Mouse (Mus musculus) heart, embryonic 11.5 days (tissue): ENCODE results near the gene Kiss1r. TPM values are rescaled to one million over a fixed set of nuclear protein-coding genes. Genes with fewer than 3 reads are reported as not detected.
A peak's percentile ranks its signal among the peaks of the same experiment; 100 is the strongest.
"Not testable (repeated sequence)": the region's sequence is repeated elsewhere in the genome, so short reads cannot be mapped to it uniquely, and the experiment has no call there.

Experiments used
- ATAC-seq: fragments of 200-750 bp; cut with Nextera tagmentation; replicated peaks from 2 replicates; pipeline ENCODE4 v1.8.0; 2017; ENCODE audit warnings: moderate library complexity; ENCODE audit not compliant: insufficient number of reproducible peaks, low FRiP score, low TSS enrichment
- H3K27ac ChIP-seq: fragments of 300-500 bp; sonication (generic); 2 replicates; pipeline ENCODE4 v1.5.1; 2014; ENCODE audit warnings: mild to moderate bottlenecking, low read depth, low read length
- H3K27me3 ChIP-seq: fragments of 300-500 bp; sonication (generic); 2 replicates; pipeline ENCODE4 v1.6.1; 2014; ENCODE audit warnings: mild to moderate bottlenecking, low read length, mixed read lengths; ENCODE audit not compliant: control insufficient read depth, insufficient read depth
- H3K36me3 ChIP-seq: fragments of 300-500 bp; sonication (generic); 2 replicates; pipeline ENCODE4 v1.6.1; 2014; ENCODE audit warnings: mild to moderate bottlenecking, low read length, moderate library complexity, mixed read lengths; ENCODE audit not compliant: control insufficient read depth, insufficient read depth
- H3K4me1 ChIP-seq: fragments of 300-500 bp; sonication (generic); 2 replicates; pipeline ENCODE4 v1.6.1; 2014; ENCODE audit warnings: low read length; ENCODE audit not compliant: control insufficient read depth, insufficient read depth
- H3K4me2 ChIP-seq: fragments of 300-500 bp; sonication (generic); 2 replicates; pipeline ENCODE4 v1.6.1; 2014; ENCODE audit warnings: mild to moderate bottlenecking, moderate library complexity
- H3K4me3 ChIP-seq: fragments of 300-500 bp; sonication (generic); 2 replicates; pipeline ENCODE4 v1.5.1; 2014; ENCODE audit warnings: low read depth, low read length
- H3K9ac ChIP-seq: fragments of 300-500 bp; sonication (generic); 2 replicates; pipeline ENCODE4 v1.6.1; 2014; ENCODE audit warnings: mild to moderate bottlenecking, low read depth, low read length, moderate library complexity
- H3K9me3 ChIP-seq: fragments of 300-500 bp; sonication (generic); replicated peaks from 2 replicates; pipeline ENCODE4 v1.6.1; 2016; ENCODE audit warnings: low read length; ENCODE audit not compliant: control insufficient read depth
- WGBS: fragments of 180-500 bp; shearing (Covaris S2); extraction: QIAGEN DNeasy Blood & Tissue Kit; methylation state at CpG from one replicate; pipeline ENCODE4 v1.1.7; 2014; ENCODE audit not compliant: insufficient replicate concordance; 5-methylcytosine and 5-hydroxymethylcytosine counted together
- polyA plus RNA-seq: library from polyadenylated mRNA; unstranded; fragments of >200 nt; fragmentation: Nextera tagmentation; extraction: Ambion mirVana; gene quantifications from 2 replicates; pipeline ENCODE4 v1.2.1, GENCODE M21; 2014

Gene Kiss1r
- polyA plus RNA-seq, 1 experiment from 2014 or later = 0.31 TPM

DNA sequence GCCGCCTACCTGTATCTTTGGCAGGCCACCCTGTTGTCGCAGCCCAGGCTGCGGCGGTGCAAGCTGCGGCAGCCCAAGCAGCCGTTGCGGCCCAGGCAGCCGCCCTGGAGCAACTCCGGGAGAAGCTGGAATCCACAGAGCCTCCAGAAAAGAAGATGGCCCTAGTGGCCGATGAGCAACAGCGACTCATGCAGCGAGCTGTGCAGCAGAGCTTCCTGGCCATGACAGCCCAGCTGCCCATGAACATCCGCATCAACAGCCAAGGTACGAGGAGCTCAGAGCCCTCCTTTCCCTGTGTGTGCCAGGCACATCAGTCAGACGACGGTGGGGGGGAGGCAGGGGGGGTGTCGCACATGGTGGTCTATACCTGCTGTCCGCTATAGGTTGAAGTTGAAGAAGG, 33.9 kb downstream of the Kiss1r start:
- Histone ChIP-seq H3K4me1 (peaks cover 20% of the 10 kb centered on the region), H3K9me3 (no peaks in the 10 kb centered on the region), H3K27me3 (no peaks in the 10 kb centered on the region), H3K27ac (no peak overlapping the region), H3K36me3 (peaks cover 15% of the 10 kb centered on the region), H3K4me2 (no peak overlapping the region), H3K4me3 (no peak overlapping the region), H3K9ac (no peak overlapping the region)
- ATAC-seq = no peak
- WGBS = 82% methylated on average over 18 of the region's 18 CpGs

- H3K4me3 ChIP-seq = no peak overlapping the region
- H3K9me3 ChIP-seq = no peaks in the 10 kb centered on the region
- no peaks in the 10 kb centered on the region; the same call in 1 of the 2 replicates for H3K4me1 ChIP-seq
- no peak overlapping the region for H3K4me2 ChIP-seq
- no peaks in the 10 kb centered on the region for H3K27me3 ChIP-seq
- H3K27ac ChIP-seq = no peak overlapping the region
- no peak for ATAC-seq
- no peak overlapping the region for H3K9ac ChIP-seq
- 89% methylated on average over 6 of the region's 6 CpGs for WGBS
- H3K36me3 ChIP-seq = peaks cover 13% of the 10 kb centered on the region
Measured at GRCm38 (mm10) chr10:79953946-79954345, 37.2 kb downstream of the Kiss1r start.

DNA sequence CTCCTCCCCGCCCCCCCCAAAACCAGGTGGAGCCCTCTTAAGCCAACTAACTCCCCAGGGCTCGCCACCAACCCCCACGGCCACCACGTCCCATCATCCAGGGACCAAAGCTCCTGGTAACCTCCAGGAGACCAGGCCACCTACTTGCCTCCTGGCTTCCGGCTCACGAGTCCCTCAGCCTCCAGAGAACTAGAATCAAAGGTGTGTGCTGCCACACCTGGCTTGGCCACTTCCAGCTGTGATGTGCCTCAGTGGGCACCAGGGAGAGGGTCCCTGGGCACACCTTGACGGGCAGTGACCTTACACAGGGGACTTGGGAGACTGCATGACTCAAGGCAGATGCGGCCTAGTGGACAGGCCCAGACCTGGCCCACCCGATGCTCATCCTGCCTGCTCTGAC, 38.9 kb downstream of the Kiss1r start:
- H3K9me3 ChIP-seq = no peaks in the 10 kb centered on the region
- peaks cover 2% of the 10 kb centered on the region for H3K4me1 ChIP-seq
- no peak for ATAC-seq
- no peak overlapping the region for H3K4me3 ChIP-seq
- no peaks in the 10 kb centered on the region for H3K27me3 ChIP-seq
- H3K9ac ChIP-seq = no peak overlapping the region
- H3K27ac ChIP-seq = no peak overlapping the region
- 0 out of 2 replicates have a peak, but pooled peaks cover 7% of the 10 kb centered on the region for H3K36me3 ChIP-seq
- WGBS = 70% methylated on average over 9 of the region's 9 CpGs
- H3K4me2 ChIP-seq = no peak overlapping the region

DNA sequence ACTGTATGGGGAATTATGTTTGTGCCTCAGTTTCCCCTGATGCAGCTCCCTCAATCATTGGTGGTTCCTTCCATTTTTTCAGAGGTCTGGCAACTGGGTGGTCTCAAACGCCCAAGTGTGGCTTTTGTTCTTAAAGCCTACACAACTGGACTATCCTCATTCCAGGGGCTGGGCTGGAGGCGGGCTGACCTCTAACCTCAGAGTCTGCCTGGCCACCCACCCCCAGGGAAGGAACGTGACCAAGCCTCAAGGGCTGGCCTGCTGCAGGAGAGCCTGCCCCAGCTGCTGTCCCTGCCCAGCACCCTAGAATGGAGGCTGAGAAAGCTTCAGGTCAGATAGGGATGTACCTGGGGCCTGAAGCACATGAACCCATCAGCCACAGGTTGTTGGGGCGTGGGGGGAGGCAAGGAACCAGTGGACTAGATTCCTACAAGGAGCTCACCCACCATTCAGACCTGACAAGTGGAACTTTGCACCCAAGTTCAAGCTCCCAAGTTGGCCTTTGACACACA, 39.9 kb downstream of the Kiss1r start:
- ATAC-seq = no peak
- no peak overlapping the region for H3K4me2 ChIP-seq
- no peaks in the 10 kb centered on the region for H3K27me3 ChIP-seq
- no peak overlapping the region for H3K27ac ChIP-seq
- H3K9me3 ChIP-seq = no peaks in the 10 kb centered on the region
- H3K4me3 ChIP-seq = no peak overlapping the region
- H3K4me1 ChIP-seq = peaks cover 9% of the 10 kb centered on the region
- no peak overlapping the region for H3K9ac ChIP-seq
- 36% methylated on average over 4 of the region's 4 CpGs for WGBS
- no peaks in the 10 kb centered on the region; the same call in 1 of the 2 replicates for H3K36me3 ChIP-seq

GRCm38 (mm10) chr10:79958140-79958816, 41.5 kb downstream of the Kiss1r start:
- Histone ChIP-seq H3K27ac (no peak overlapping the region), H3K27me3 (no peaks in the 10 kb centered on the region), H3K9ac (no peak overlapping the region), H3K4me2 (peak overlapping the region; percentile 44), H3K36me3 (peaks cover 2% of the 10 kb centered on the region; the same call in 1 of the 2 replicates), H3K9me3 (no peaks in the 10 kb centered on the region), H3K4me1 (peaks cover 9% of the 10 kb centered on the region), H3K4me3 (no peak overlapping the region)
- no peak for ATAC-seq
- WGBS = 17% methylated on average over 21 of the region's 21 CpGs

GRCm38 (mm10) chr10:79959412-79959811, 42.6 kb downstream of the Kiss1r start:
- H3K36me3 ChIP-seq, H3K27me3 ChIP-seq, ATAC-seq, H3K9me3 ChIP-seq, H3K27ac ChIP-seq, H3K4me1 ChIP-seq, H3K9ac ChIP-seq: not testable (repeated sequence)
- whole genome bisulfite sequencing = 42% methylated on average over 10 of the region's 10 CpGs
- peak overlapping the region; percentile 20; the same call in 1 of the 2 replicates for H3K4me2 ChIP-seq
- H3K4me3 ChIP-seq = peak overlapping the region; percentile 97; the same call in 1 of the 2 replicates

GRCm38 (mm10) chr10:79959847-79960601, 43.3 kb downstream of the Kiss1r start, which contains the start of gene Wdr18:
Wdr18 (plus strand) TSS chr10:79960152.
- Histone ChIP-seq H3K4me2 (peak within 1 kb of the TSS; percentile 93), H3K36me3 (peaks cover 2% of the 10 kb centered on the region; the same call in 1 of the 2 replicates), H3K27ac (peak within 1 kb of the TSS; percentile 72), H3K4me1 (peaks cover 9% of the 10 kb centered on the region), H3K9ac (peak within 1 kb of the TSS; percentile 89), H3K4me3 (peak within 1 kb of the TSS; percentile 97), H3K9me3 (no peaks in the 10 kb centered on the region), H3K27me3 (no peaks in the 10 kb centered on the region)
- under 1% methylated on average over 61 of the region's 61 CpGs for WGBS
- peak; percentile 89 for ATAC-seq

GRCm38 (mm10) chr10:79960671-79961294, 44.0 kb downstream of the Kiss1r start:
- peak overlapping the region; percentile 93 for H3K4me2 ChIP-seq
- H3K4me1 ChIP-seq = peaks cover 9% of the 10 kb centered on the region
- no peaks in the 10 kb centered on the region for H3K9me3 ChIP-seq
- ATAC-seq = no peak
- peaks cover 6% of the 10 kb centered on the region for H3K36me3 ChIP-seq
- peak overlapping the region; percentile 97 for H3K4me3 ChIP-seq
- WGBS = 14% methylated on average over 10 of the region's 10 CpGs
- no peak overlapping the region for H3K27ac ChIP-seq
- no peaks in the 10 kb centered on the region for H3K27me3 ChIP-seq
- H3K9ac ChIP-seq = peak overlapping the region; percentile 89
